9 mouse cellular contexts compared by ENCODE assay signal in the genomic region with DNA sequence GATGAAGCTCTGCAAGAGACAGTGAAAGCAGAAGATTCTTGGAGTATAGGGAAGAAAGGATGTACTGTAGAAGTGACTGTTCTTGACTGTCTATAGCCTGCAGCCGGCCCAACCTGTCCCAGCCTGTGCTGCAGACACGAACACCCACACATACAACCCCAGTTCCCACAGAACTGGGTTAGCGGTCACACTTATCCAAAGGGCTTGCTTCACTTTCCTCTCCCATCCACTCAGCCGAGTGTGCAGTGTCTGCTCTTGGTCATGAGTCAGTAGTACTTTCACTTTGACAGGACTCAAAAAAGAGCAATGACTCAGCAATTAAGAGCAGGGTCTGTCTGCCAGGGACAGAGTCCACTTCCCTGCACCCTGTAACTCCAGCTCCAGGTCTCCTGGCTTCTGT. TPM values are rescaled to one million over a fixed set of nuclear protein-coding genes. Genes with fewer than 3 reads are reported as not detected.
DNase-seq lines count a peak whose midpoint lies in the region; ATAC-seq and TF ChIP-seq lines count a peak whose summit lies in the region.
"Had no signal": no experiment of that assay in that cellular context is flagged by ENCODE, and none has a peak within 500 bp of the region (broad histone marks: within the 10 kb centered on the region; RNA-seq: fewer than 3 reads in every experiment).

No protein-coding gene starts in this region.

- H3K4me3 ChIP-seq in heart, embryonic 12.5 days, result no peak overlapping the region
- H3K4me3 ChIP-seq in heart, embryonic 10.5 days, result no peak overlapping the region
- H3K4me3 ChIP-seq in bone marrow macrophage, adult 2 months (ENCODE audit: insufficient read depth, low read length), result peak overlapping the region; percentile 37
- H3K4me3 ChIP-seq in liver, embryonic 13.5 days (replicated peaks), result 0 out of 2 replicates have a peak overlapping the region, but pooled peaks have one; percentile 17

- H3K4me2 ChIP-seq in heart, embryonic 12.5 days, result no peak overlapping the region
- peak overlapping the region; percentile 55 for H3K4me2 ChIP-seq in liver, embryonic 13.5 days

- no peak for TF ChIP-seq CTCF in bone marrow macrophage, adult 2 months (IDR thresholded peaks at IDR 0.05; ENCODE audit: low read depth, low read length)

- H3K27me3 ChIP-seq in heart, embryonic 12.5 days (replicated peaks), result no peaks in the 10 kb centered on the region
- no peaks in the 10 kb centered on the region for H3K27me3 ChIP-seq in heart, embryonic 10.5 days (ENCODE audit: insufficient read depth, poor library complexity, severe bottlenecking)
- H3K27me3 ChIP-seq in liver, embryonic 13.5 days, result no peaks in the 10 kb centered on the region

- 0 out of 2 replicates have a peak overlapping the region, but pooled peaks have one; percentile 36 for H3K9ac ChIP-seq in heart, embryonic 12.5 days
- H3K9ac ChIP-seq in liver, embryonic 13.5 days, result peak overlapping the region; percentile 59

- peak; percentile 90 for ATAC-seq in heart, embryonic 12.5 days (ENCODE audit: insufficient number of reproducible peaks, low FRiP score)
- ATAC-seq in liver, embryonic 13.5 days (ENCODE audit: low read depth), result peak; percentile 86

- no peaks in the 10 kb centered on the region for H3K4me1 ChIP-seq in heart, embryonic 12.5 days (replicated peaks)
- H3K4me1 ChIP-seq in heart, embryonic 10.5 days, result 0 out of 2 replicates have a peak, but pooled peaks cover 4% of the 10 kb centered on the region
- peaks cover 28% of the 10 kb centered on the region for H3K4me1 ChIP-seq in bone marrow macrophage, adult 2 months (ENCODE audit: control insufficient read depth, insufficient read depth, low read length)
- H3K4me1 ChIP-seq in liver, embryonic 13.5 days (replicated peaks), result peaks cover 38% of the 10 kb centered on the region

- peaks cover 65% of the 10 kb centered on the region for H3K36me3 ChIP-seq in heart, embryonic 12.5 days
- peaks cover 62% of the 10 kb centered on the region for H3K36me3 ChIP-seq in heart, embryonic 10.5 days
- peaks cover 60% of the 10 kb centered on the region for H3K36me3 ChIP-seq in liver, embryonic 13.5 days

- TF ChIP-seq POLR2A in bone marrow macrophage, adult 2 months (IDR thresholded peaks at IDR 0.05; ENCODE audit: borderline replicate concordance, low read depth, low read length), result no peak

- no peaks in the 10 kb centered on the region for H3K9me3 ChIP-seq in heart, embryonic 12.5 days (replicated peaks)
- H3K9me3 ChIP-seq in heart, embryonic 10.5 days, result no peaks in the 10 kb centered on the region
- H3K9me3 ChIP-seq in liver, embryonic 13.5 days (replicated peaks), result no peaks in the 10 kb centered on the region

- no peak for DNase-seq in heart, embryonic 10.5 days (ENCODE audit: low spot score)
- peak; percentile 82 for DNase-seq in A20 (ENCODE audit: low read depth, low spot score)
- DNase-seq in liver, embryonic 13.5 days, result peak; percentile 47
- no peak for DNase-seq in testis, postnatal 10 days (ENCODE audit: low spot score)
- no peak for DNase-seq in cerebellum, postnatal 4 days (ENCODE audit: low spot score in 2 of 2)
- DNase-seq in ovary, adult 18-20 months (ENCODE audit: low spot score), result no peak

- 69% methylated on average over 4 of the region's 4 CpGs for WGBS in heart, embryonic 12.5 days
- WGBS in heart, embryonic 10.5 days, result 78% methylated on average over 4 of the region's 4 CpGs
- WGBS in liver, embryonic 13.5 days (ENCODE audit: insufficient replicate concordance), result 69% methylated on average over 4 of the region's 4 CpGs

- no peak overlapping the region for H3K27ac ChIP-seq in heart, embryonic 12.5 days (ENCODE audit: poor library complexity, severe bottlenecking)
- H3K27ac ChIP-seq in heart, embryonic 10.5 days, result no peak overlapping the region
- peak overlapping the region; percentile 45 for H3K27ac ChIP-seq in bone marrow macrophage, adult 2 months (ENCODE audit: insufficient read depth, low read depth, low read length)
- peak overlapping the region; percentile 89 for H3K27ac ChIP-seq in liver, embryonic 13.5 days

RNA-seq across cellular contexts. Expression of gene Ascc2, which starts 23.8 kb away (rescaled TPM):
- 28.0 and 29.6 TPM in 2 replicates for polyA plus RNA-seq in heart, embryonic 12.5 days (2016; fragmentation: Nextera tagmentation; extraction: Ambion mirVana)
- polyA plus RNA-seq in heart, embryonic 10.5 days (2016; fragmentation: Nextera tagmentation; extraction: Ambion mirVana), result 32.2 and 36.1 TPM in 2 replicates
- 34.2 and 36.5 TPM in 2 replicates for polyA plus RNA-seq in bone marrow macrophage, adult 2 months (2012; ENCODE audit: insufficient read depth, insufficient read length, missing spikeins)
- 18.9 and 23.9 TPM in 2 replicates for polyA plus RNA-seq in liver, embryonic 13.5 days (2015; fragmentation: Nextera tagmentation; extraction: Ambion mirVana)

RNA-seq across cellular contexts. Expression of gene Gm11032, which starts 41.5 kb away (rescaled TPM):
- not detected in 2 replicates for polyA plus RNA-seq in heart, embryonic 12.5 days (2016; fragmentation: Nextera tagmentation; extraction: Ambion mirVana)
- not detected in 2 replicates for polyA plus RNA-seq in heart, embryonic 10.5 days (2016; fragmentation: Nextera tagmentation; extraction: Ambion mirVana)
- not detected in 2 replicates for polyA plus RNA-seq in bone marrow macrophage, adult 2 months (2012; ENCODE audit: insufficient read depth, insufficient read length, missing spikeins)
- not detected in 2 replicates for polyA plus RNA-seq in liver, embryonic 13.5 days (2015; fragmentation: Nextera tagmentation; extraction: Ambion mirVana)
- polyA plus RNA-seq: frontal cortex, adult 2 months had no signal

RNA-seq across cellular contexts. Expression of gene Uqcr10, which starts 42.8 kb away (rescaled TPM):
- 1,618 and 1,621 TPM in 2 replicates for polyA plus RNA-seq in heart, embryonic 12.5 days (2016; fragmentation: Nextera tagmentation; extraction: Ambion mirVana)
- polyA plus RNA-seq in heart, embryonic 10.5 days (2016; fragmentation: Nextera tagmentation; extraction: Ambion mirVana), result 1,046 and 1,532 TPM in 2 replicates
- 209 and 211 TPM in 2 replicates for polyA plus RNA-seq in bone marrow macrophage, adult 2 months (2012; ENCODE audit: insufficient read depth, insufficient read length, missing spikeins)
- polyA plus RNA-seq in liver, embryonic 13.5 days (2015; fragmentation: Nextera tagmentation; extraction: Ambion mirVana), result 687 and 723 TPM in 2 replicates

RNA-seq across cellular contexts. Expression of gene Zmat5, which starts 43.2 kb away (rescaled TPM):
- polyA plus RNA-seq in heart, embryonic 12.5 days (2016; fragmentation: Nextera tagmentation; extraction: Ambion mirVana), result 48.1 and 53.6 TPM in 2 replicates
- 63.4 and 66.7 TPM in 2 replicates for polyA plus RNA-seq in heart, embryonic 10.5 days (2016; fragmentation: Nextera tagmentation; extraction: Ambion mirVana)
- polyA plus RNA-seq in bone marrow macrophage, adult 2 months (2012; ENCODE audit: insufficient read depth, insufficient read length, missing spikeins), result 34.0 and 36.1 TPM in 2 replicates
- polyA plus RNA-seq in liver, embryonic 13.5 days (2015; fragmentation: Nextera tagmentation; extraction: Ambion mirVana), result 30.2 and 31.0 TPM in 2 replicates

Comparison
In these comparisons a context has a peak if more than half of its experiments do, and no peak if none do; other contexts are left out.
1. H3K27ac ChIP-seq: peak in bone marrow macrophage, adult 2 months (single experiment) and liver, embryonic 13.5 days (single experiment); none in heart, embryonic 12.5 days (single experiment) and heart, embryonic 10.5 days (single experiment).
2. H3K4me3 ChIP-seq: peak in bone marrow macrophage, adult 2 months (single experiment) and liver, embryonic 13.5 days (single experiment); none in heart, embryonic 12.5 days (single experiment) and heart, embryonic 10.5 days (single experiment).
3. DNase-seq: peak in A20 (single experiment) and liver, embryonic 13.5 days (single experiment); none in heart, embryonic 10.5 days (single experiment), testis, postnatal 10 days (single experiment), cerebellum, postnatal 4 days (0 of 2) and ovary, adult 18-20 months (single experiment).